Mouse (Mus musculus) cerebellum, adult 11-12 months (tissue): ENCODE measurements around the gene Pycr2.
"Not testable (repeated sequence)": the region's sequence is repeated elsewhere in the genome, so short reads cannot be mapped to it uniquely, and the experiment has no call there.

ENCODE experiments used
- DNase-seq: peaks from one replicate; pipeline ENCODE4 v3.0.0; 2022

Gene Pycr2

DNA sequence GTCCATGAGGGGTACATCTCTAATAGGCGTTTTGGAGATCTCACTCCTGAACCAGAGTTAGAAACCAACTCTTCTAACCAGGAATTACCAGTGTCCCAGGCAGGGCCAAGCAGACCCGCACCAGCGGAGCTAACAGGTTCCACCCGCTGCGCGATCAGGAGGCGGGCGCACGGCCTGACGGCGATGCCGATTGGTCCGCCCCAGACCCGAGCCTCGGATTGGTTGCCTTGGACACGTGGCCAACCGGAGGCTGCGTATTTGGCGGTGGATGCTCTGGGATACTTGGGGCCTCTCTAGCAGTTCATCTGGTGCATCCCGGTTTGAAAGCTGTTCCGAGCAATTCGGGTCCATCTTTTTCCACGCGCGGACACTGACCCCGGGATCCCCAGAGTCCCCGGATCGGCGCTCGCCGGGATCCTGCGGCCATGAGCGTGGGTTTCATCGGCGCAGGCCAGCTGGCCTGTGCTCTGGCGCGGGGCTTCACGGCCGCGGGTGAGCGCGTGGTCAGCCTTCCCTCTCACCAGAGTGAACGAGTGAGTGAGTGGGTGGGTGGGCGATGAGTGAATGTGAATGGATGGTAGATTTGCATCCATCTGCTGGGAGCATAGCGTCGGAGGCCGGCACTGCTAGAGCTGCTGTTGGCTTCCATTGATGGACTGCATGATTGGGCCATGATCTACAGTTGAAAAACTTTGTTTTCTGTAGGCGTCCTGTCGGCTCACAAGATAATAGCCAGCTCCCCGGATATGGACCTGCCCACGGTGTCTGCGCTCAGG lies at the start of gene Pycr2:
TSS of gene Pycr2 (plus strand) at position 255 of the 776 bp plus-strand sequence.
- DNase-seq, result peak; percentile 89

GRCm38 (mm10) chr1:180858763-180859162 lies 45.3 kb upstream of the Pycr2 start:
- DNase-seq, result no peak

DNA sequence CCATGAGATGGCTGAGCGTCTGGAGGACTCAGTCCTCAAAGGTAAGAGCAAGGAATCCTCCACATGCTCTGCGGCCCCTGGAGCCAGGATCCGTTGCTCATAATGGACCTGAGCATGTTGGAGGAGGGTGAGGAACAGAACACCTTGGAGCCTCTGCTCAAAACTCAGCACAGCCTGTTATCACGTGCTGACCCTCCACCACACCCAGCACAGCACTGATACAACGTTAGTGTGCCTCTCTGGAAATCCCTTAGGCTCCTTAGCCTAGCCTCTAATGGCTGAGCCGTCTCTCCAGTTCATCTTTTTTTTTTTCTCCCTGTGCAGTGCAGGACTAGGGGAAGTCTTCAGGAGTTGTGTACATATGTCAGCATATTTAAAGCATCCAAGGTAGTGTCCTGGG lies 44.1 kb upstream of the Pycr2 start:
- no peak for DNase-seq

GRCm38 (mm10) chr1:180863606-180864005 lies 40.5 kb upstream of the Pycr2 start:
- DNase-seq, result no peak

GRCm38 (mm10) chr1:180866001-180866400 lies 38.1 kb upstream of the Pycr2 start:
- DNase-seq, result no peak

- DNase-seq, result no peak
Measured at GRCm38 (mm10) chr1:180870122-180870650, 33.9 kb upstream of the Pycr2 start.

- DNase-seq, result no peak
Measured at GRCm38 (mm10) chr1:180873861-180874484, 30.1 kb upstream of the Pycr2 start.

DNA sequence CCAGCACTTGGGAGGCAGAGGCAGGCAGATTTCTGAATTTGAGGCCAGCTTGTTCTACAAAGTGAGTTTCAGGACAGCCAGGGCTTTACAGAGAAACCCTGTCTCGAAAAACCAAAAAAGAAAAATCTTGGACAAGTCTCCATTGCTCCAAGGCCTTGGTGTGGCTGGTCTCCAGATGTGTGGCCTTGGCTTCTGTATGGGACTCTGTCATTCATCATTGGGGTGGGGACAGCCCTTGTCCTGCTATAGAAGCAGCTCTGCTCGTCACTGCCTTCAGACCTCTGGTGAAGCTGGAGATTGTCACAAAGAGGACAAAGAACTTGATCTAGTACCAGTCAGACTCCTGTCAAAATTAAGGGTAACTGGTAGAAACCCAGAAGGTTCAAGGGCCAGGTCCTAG lies 29.5 kb upstream of the Pycr2 start:
- no peak for DNase-seq

DNA sequence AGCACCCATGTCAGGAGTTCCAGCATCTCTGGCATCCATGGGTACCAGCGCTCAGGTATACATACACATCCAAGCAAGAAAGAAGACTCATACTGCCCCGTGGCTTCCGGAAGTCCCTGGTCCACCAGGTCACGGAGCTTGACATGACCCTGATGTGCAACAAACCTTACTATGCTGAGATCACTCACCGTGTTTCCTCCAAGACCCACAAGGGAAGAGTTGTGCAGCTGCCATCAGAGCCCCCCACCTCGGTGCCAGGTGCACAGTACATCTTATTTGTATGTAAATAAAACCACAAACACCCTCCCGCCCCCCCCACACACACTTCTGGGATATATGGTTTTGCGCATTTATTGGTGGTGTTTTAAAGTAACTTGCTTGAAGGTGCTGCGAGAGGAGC lies 29.0 kb upstream of the Pycr2 start:
- no peak for DNase-seq

DNA sequence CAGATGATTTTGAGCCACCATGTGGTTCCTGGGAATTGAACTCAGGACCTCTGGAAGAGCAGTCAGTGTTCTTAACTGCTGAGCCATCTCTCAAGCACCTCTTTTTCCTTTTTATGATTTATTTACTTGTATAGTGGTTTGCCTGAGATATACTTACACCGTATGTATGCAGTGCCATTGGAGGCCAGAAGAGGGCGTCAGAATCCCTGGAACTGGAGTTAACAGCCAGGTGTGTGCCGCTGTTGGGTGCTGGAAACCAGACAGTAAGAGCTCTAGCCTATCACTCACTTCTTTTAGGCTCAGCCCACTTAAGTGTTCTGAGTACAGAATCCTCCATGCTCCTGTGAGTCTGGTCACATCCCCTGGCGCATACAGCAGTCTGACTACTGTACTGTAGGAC lies 26.6 kb upstream of the Pycr2 start:
- DNase-seq, result no peak

DNA sequence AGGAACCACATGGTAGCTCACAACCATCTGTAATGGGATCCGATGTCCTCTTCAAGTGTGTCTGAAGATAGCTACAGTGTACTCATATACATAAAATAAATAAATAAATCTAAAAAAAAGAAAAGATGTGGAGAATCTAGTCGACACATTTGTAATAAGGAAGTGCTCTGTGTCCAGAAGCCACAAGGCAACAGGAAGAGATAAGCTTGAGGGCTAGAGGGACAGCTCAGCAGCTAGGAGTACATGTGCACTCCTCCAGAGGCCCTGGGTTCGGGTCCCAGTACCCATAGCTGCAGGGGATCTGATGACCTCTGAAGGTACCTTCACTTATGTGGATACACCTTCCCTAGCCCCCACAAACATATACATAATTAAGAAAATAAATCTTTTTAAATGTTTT lies 22.3 kb upstream of the Pycr2 start:
- no peak for DNase-seq

DNA sequence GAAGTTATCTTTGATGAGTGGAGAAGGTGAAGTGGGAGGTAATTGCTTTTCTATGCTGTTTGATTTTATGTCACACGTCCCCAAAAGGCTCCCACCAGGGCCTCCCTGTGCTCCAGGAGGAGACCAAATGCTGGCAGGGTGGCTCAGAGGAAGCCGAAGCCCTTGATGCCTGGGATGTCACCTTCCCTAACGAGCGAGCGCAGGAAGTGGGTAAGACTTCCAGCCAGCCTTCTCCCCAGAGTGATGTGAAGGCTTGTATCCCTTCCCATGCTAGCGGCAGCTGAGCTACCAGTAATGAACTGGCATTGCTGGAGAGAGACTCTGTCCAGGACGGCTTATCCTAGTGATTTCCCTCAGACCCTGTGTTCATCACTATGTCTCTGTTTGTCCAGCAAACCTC lies 20.4 kb upstream of the Pycr2 start:
- no peak for DNase-seq

GRCm38 (mm10) chr1:180884484-180884883 lies 19.6 kb upstream of the Pycr2 start:
- no peak for DNase-seq

- no peak for DNase-seq
Measured at GRCm38 (mm10) chr1:180888556-180889042, 15.5 kb upstream of the Pycr2 start.

GRCm38 (mm10) chr1:180889172-180889571 lies 14.9 kb upstream of the Pycr2 start:
- no peak for DNase-seq

DNA sequence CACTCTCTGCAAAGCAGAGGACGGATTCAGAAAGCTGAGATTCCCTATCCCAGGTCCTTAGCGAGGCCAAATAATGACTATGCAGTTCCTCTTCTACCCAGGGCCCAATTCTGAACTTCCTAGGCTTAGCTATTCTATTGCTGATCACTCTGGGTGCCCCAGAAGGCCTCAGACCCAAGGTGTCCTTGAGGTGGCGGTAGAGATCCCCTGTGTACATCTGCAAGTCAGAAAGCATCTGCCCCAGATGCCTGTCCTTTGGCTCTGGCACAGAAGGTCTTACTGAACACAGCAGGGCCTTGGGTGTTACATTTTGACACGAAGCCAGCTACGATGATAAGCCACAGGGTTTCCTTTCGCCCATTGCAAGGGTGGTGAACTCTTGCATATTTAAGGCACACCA lies 14.3 kb upstream of the Pycr2 start:
- DNase-seq, result no peak

GRCm38 (mm10) chr1:180892808-180893207 lies 11.3 kb upstream of the Pycr2 start, which contains the start of gene Lefty2:
Gene Lefty2 (plus strand): TSS chr1:180893108.
- no peak for DNase-seq

- DNase-seq, result not testable (repeated sequence)
Measured at GRCm38 (mm10) chr1:180894088-180894987, 9.8 kb upstream of the Pycr2 start.

DNA sequence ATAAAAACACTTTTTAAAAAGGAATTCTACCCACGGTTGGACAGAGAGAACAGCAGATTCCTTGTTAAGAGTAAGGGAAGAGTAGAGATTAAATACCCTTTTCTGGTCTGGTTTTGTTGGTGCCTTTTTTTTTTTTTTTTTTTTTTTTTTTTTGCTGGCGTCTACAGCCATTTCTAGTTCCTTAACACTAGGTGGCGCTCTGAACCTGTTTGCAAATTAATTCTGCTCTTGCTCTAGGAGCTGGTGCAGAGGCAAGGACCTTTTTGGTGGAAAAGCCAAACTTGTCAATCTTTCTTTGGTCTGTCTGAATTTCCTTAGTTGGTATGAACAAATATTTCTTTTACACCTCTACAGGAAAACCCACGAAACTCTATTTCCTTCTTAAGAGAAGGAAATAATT lies 3.0 kb upstream of the Pycr2 start:
- peak; percentile 15 for DNase-seq

- DNase-seq, result no peak
Measured at GRCm38 (mm10) chr1:180902915-180903314, 1.2 kb upstream of the Pycr2 start.

GRCm38 (mm10) chr1:180903666-180904038 lies 441 bp upstream of the Pycr2 start:
- no peak for DNase-seq

DNA sequence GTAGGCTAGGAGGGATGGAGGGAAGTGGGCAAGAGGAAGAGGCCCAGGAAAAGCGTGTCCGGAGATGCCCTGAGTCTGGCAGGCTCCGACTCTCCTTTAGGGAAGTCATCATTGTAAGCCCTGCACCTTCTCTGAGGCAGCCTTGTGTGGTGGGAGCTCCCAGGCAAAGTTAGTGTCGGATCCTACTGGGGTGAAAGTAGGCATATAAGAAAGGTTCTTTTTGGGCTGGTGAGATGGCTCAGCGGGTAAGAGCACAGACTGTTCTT lies 655 bp downstream of the Pycr2 start:
- no peak for DNase-seq

- DNase-seq, result no peak
Measured at GRCm38 (mm10) chr1:180905307-180905706, 1.2 kb downstream of the Pycr2 start.
